8 mouse cellular contexts compared by ENCODE assay signal in the genomic region with DNA sequence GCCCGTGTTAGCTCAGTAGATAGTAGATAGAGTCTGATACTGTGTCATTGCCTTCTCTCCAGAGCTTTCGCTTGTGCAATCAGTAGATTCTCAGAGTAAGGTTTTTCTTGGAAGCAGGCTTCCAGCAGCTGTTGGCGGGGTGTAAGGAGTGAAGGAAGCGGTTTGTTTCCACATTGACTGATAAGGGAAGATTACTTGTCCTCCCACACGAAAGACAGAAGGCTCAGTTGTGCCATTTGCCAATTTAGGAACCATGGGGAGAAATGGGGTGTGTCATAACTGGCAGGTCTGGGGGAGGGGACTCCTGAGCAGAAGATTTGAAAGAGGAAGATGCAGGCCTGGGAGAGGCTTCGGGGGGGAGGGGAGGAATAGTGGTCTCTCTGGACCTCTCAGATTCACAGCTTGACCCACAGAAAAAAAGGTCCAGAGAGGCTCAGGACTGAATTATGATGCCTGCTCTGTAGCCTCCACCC. TPM values are rescaled to one million over a fixed set of nuclear protein-coding genes. Genes with fewer than 3 reads are reported as not detected.
A peak's percentile ranks its signal among the peaks of the same experiment; 100 is the strongest.
DNase-seq lines count a peak whose midpoint lies in the region; ATAC-seq and TF ChIP-seq lines count a peak whose summit lies in the region.

No protein-coding gene starts in this region.

- H3K27ac ChIP-seq in forebrain, postnatal 0 days (ENCODE audit: low read depth, low read length), result no peak overlapping the region
- no peak overlapping the region for H3K27ac ChIP-seq in forebrain, embryonic 15.5 days (replicated peaks)
- H3K27ac ChIP-seq in heart, embryonic 15.5 days, result peak overlapping the region; percentile 70
- peak overlapping the region; percentile 62 for H3K27ac ChIP-seq in liver, embryonic 11.5 days (ENCODE audit: low read depth, low read length)
- no peak overlapping the region for H3K27ac ChIP-seq in limb, embryonic 10.5 days
- H3K27ac ChIP-seq in hindbrain, embryonic 10.5 days, result no peak overlapping the region

- H3K4me2 ChIP-seq in forebrain, postnatal 0 days (ENCODE audit: low read depth), result no peak overlapping the region
- H3K4me2 ChIP-seq in forebrain, embryonic 15.5 days (replicated peaks), result no peak overlapping the region
- H3K4me2 ChIP-seq in heart, embryonic 15.5 days, result peak overlapping the region; percentile 23
- peak overlapping the region; percentile 54 for H3K4me2 ChIP-seq in liver, embryonic 11.5 days

- WGBS in forebrain, postnatal 0 days, result 62% methylated on average over 6 of the region's 6 CpGs
- 76% methylated on average over 6 of the region's 6 CpGs for WGBS in forebrain, embryonic 15.5 days
- 11% methylated on average over 6 of the region's 6 CpGs for WGBS in heart, embryonic 15.5 days
- 12% methylated on average over 6 of the region's 6 CpGs for WGBS in liver, embryonic 11.5 days
- 69% methylated on average over 6 of the region's 6 CpGs for WGBS in limb, embryonic 10.5 days
- WGBS in hindbrain, embryonic 10.5 days, result 69% methylated on average over 6 of the region's 6 CpGs

- H3K4me3 ChIP-seq in forebrain, postnatal 0 days (ENCODE audit: low read depth, low read length), result no peak overlapping the region
- no peak overlapping the region for H3K4me3 ChIP-seq in forebrain, embryonic 15.5 days
- H3K4me3 ChIP-seq in heart, embryonic 15.5 days, result no peak overlapping the region
- peak overlapping the region; percentile 8 for H3K4me3 ChIP-seq in liver, embryonic 11.5 days (ENCODE audit: low read depth, low read length)
- H3K4me3 ChIP-seq in limb, embryonic 10.5 days, result no peak overlapping the region
- no peak overlapping the region for H3K4me3 ChIP-seq in hindbrain, embryonic 10.5 days

- H3K4me1 ChIP-seq in forebrain, postnatal 0 days (ENCODE audit: insufficient read depth), result no peaks in the 10 kb centered on the region
- no peaks in the 10 kb centered on the region for H3K4me1 ChIP-seq in forebrain, embryonic 15.5 days
- peaks cover 16% of the 10 kb centered on the region for H3K4me1 ChIP-seq in heart, embryonic 15.5 days (replicated peaks)
- H3K4me1 ChIP-seq in liver, embryonic 11.5 days (replicated peaks; ENCODE audit: control insufficient read depth, insufficient read depth, low read length), result peaks cover 16% of the 10 kb centered on the region
- H3K4me1 ChIP-seq in limb, embryonic 10.5 days, result peaks cover 8% of the 10 kb centered on the region; the same call in 1 of the 2 replicates
- H3K4me1 ChIP-seq in hindbrain, embryonic 10.5 days (replicated peaks), result peaks cover 8% of the 10 kb centered on the region

- H3K9me3 ChIP-seq in forebrain, postnatal 0 days (ENCODE audit: low read length), result no peaks in the 10 kb centered on the region
- no peaks in the 10 kb centered on the region for H3K9me3 ChIP-seq in forebrain, embryonic 15.5 days
- H3K9me3 ChIP-seq in heart, embryonic 15.5 days (replicated peaks), result no peaks in the 10 kb centered on the region
- H3K9me3 ChIP-seq in liver, embryonic 11.5 days (ENCODE audit: control insufficient read depth, low read length), result no peaks in the 10 kb centered on the region
- H3K9me3 ChIP-seq in limb, embryonic 10.5 days (replicated peaks), result no peaks in the 10 kb centered on the region
- no peaks in the 10 kb centered on the region for H3K9me3 ChIP-seq in hindbrain, embryonic 10.5 days

- H3K9ac ChIP-seq in forebrain, postnatal 0 days, result no peak overlapping the region
- no peak overlapping the region for H3K9ac ChIP-seq in forebrain, embryonic 15.5 days (replicated peaks)
- H3K9ac ChIP-seq in heart, embryonic 15.5 days, result no peak overlapping the region
- H3K9ac ChIP-seq in liver, embryonic 11.5 days (ENCODE audit: low read depth, low read length), result no peak overlapping the region

- ATAC-seq in forebrain, postnatal 0 days, result peak; percentile 42
- no peak for ATAC-seq in forebrain, embryonic 15.5 days (replicated peaks)
- peak; percentile 80 for ATAC-seq in heart, embryonic 15.5 days (replicated peaks; ENCODE audit: insufficient number of reproducible peaks, insufficient read depth, low FRiP score, low read depth)
- peak; percentile 65 for ATAC-seq in liver, embryonic 11.5 days (replicated peaks; ENCODE audit: low FRiP score)

- no peak for TF ChIP-seq CTCF in forebrain, postnatal 0 days (IDR thresholded peaks at IDR 0.05; ENCODE audit: low read depth)

- no peaks in the 10 kb centered on the region for H3K27me3 ChIP-seq in forebrain, postnatal 0 days (ENCODE audit: insufficient read depth, low read length)
- no peaks in the 10 kb centered on the region for H3K27me3 ChIP-seq in forebrain, embryonic 15.5 days
- no peaks in the 10 kb centered on the region; the same call in 1 of the 2 replicates for H3K27me3 ChIP-seq in heart, embryonic 15.5 days
- no peaks in the 10 kb centered on the region for H3K27me3 ChIP-seq in liver, embryonic 11.5 days (replicated peaks; ENCODE audit: control insufficient read depth, insufficient read depth, low read length)
- H3K27me3 ChIP-seq in limb, embryonic 10.5 days (ENCODE audit: low read depth, poor library complexity, severe bottlenecking), result no peaks in the 10 kb centered on the region
- no peaks in the 10 kb centered on the region for H3K27me3 ChIP-seq in hindbrain, embryonic 10.5 days (ENCODE audit: insufficient read depth, poor library complexity, severe bottlenecking)

- DNase-seq in forebrain, postnatal 0 days, result peak; percentile 10
- peak; percentile 84 for DNase-seq in brain, adult 2 months (ENCODE audit: low read depth, low spot score)
- peak; percentile 61 for DNase-seq in liver, embryonic 11.5 days (ENCODE audit: low spot score)
- peak; percentile 42 to 63 for DNase-seq in right cerebral cortex, adult 2 months (ENCODE audit: low spot score in 2 of 2)
- no peak for DNase-seq in limb, embryonic 10.5 days (ENCODE audit: low spot score)
- no peak for DNase-seq in hindbrain, embryonic 10.5 days (ENCODE audit: low spot score)

- no peaks in the 10 kb centered on the region for H3K36me3 ChIP-seq in forebrain, postnatal 0 days (ENCODE audit: insufficient read depth)
- peaks cover 3% of the 10 kb centered on the region; the same call in 1 of the 2 replicates for H3K36me3 ChIP-seq in forebrain, embryonic 15.5 days
- no peaks in the 10 kb centered on the region for H3K36me3 ChIP-seq in heart, embryonic 15.5 days
- H3K36me3 ChIP-seq in liver, embryonic 11.5 days (ENCODE audit: control insufficient read depth, insufficient read depth, low read length), result no peaks in the 10 kb centered on the region
- 0 out of 2 replicates have a peak, but pooled peaks cover 5% of the 10 kb centered on the region for H3K36me3 ChIP-seq in limb, embryonic 10.5 days
- peaks cover 6% of the 10 kb centered on the region for H3K36me3 ChIP-seq in hindbrain, embryonic 10.5 days

RNA-seq across cellular contexts. Expression of a gene that starts 11.6 kb away (rescaled TPM):
- total RNA-seq in forebrain, postnatal 0 days (2014; rRNA removed), result 204 and 242 TPM in 2 replicates
- polyA plus RNA-seq in forebrain, postnatal 0 days (2015; fragmentation: Nextera tagmentation; extraction: Ambion mirVana), result 134 and 170 TPM in 2 replicates
- polyA plus RNA-seq in forebrain, embryonic 15.5 days (2015; fragmentation: Nextera tagmentation; extraction: Ambion mirVana), result 93.0 and 99.8 TPM in 2 replicates
- polyA plus RNA-seq in heart, embryonic 15.5 days (2015; fragmentation: Nextera tagmentation; extraction: Ambion mirVana), result 56.0 and 61.0 TPM in 2 replicates
- polyA plus RNA-seq in liver, embryonic 11.5 days (2014; fragmentation: Nextera tagmentation; extraction: Ambion mirVana), result 58.9 and 63.6 TPM in 2 replicates
- polyA plus RNA-seq in limb, embryonic 10.5 days (2016; fragmentation: Nextera tagmentation; extraction: Ambion mirVana), result 53.3 and 61.0 TPM in 2 replicates
- polyA plus RNA-seq in hindbrain, embryonic 10.5 days (2016; fragmentation: Nextera tagmentation; extraction: Ambion mirVana), result 62.2 and 96.5 TPM in 2 replicates

RNA-seq across cellular contexts. Expression of a gene that starts 12.1 kb away (rescaled TPM):
- 3.9 and 7.0 TPM in 2 replicates for total RNA-seq in forebrain, postnatal 0 days (2014; rRNA removed)
- 9.1 and 10.0 TPM in 2 replicates for polyA plus RNA-seq in forebrain, postnatal 0 days (2015; fragmentation: Nextera tagmentation; extraction: Ambion mirVana)
- 6.6 and 6.8 TPM in 2 replicates for polyA plus RNA-seq in forebrain, embryonic 15.5 days (2015; fragmentation: Nextera tagmentation; extraction: Ambion mirVana)
- 2.6 TPM in 2 replicates for polyA plus RNA-seq in heart, embryonic 15.5 days (2015; fragmentation: Nextera tagmentation; extraction: Ambion mirVana)
- polyA plus RNA-seq in liver, embryonic 11.5 days (2014; fragmentation: Nextera tagmentation; extraction: Ambion mirVana), result 2.6 and 2.9 TPM in 2 replicates
- polyA plus RNA-seq in limb, embryonic 10.5 days (2016; fragmentation: Nextera tagmentation; extraction: Ambion mirVana), result 2.6 TPM in 2 replicates
- 3.7 TPM in 2 replicates for polyA plus RNA-seq in hindbrain, embryonic 10.5 days (2016; fragmentation: Nextera tagmentation; extraction: Ambion mirVana)

Comparison
In these comparisons a context has a peak if more than half of its experiments do, and no peak if none do; other contexts are left out.
1. DNase-seq: peak in forebrain, postnatal 0 days (single experiment), brain, adult 2 months (single experiment), liver, embryonic 11.5 days (single experiment) and right cerebral cortex, adult 2 months (2 of 2); none in limb, embryonic 10.5 days (single experiment) and hindbrain, embryonic 10.5 days (single experiment).
2. H3K27ac ChIP-seq: peak in heart, embryonic 15.5 days (single experiment) and liver, embryonic 11.5 days (single experiment); none in forebrain, postnatal 0 days (single experiment), forebrain, embryonic 15.5 days (single experiment), limb, embryonic 10.5 days (single experiment) and hindbrain, embryonic 10.5 days (single experiment).
3. H3K4me2 ChIP-seq: peak in heart, embryonic 15.5 days (single experiment) and liver, embryonic 11.5 days (single experiment); none in forebrain, postnatal 0 days (single experiment) and forebrain, embryonic 15.5 days (single experiment).